Mouse (Mus musculus) heart, adult 2 months (tissue): ENCODE measurements at regions not wholly inside any gene's neighbourhood (a gene's known extent, or its start where the extent isn't known, plus 50 kb on each side); places are given as distances from the start of the nearest gene placed in this dataset.

Source experiments
- DNase-seq, 2 experiments: peaks; one replicate each; pipeline ENCODE4 v3.0.0; 2021
- H3K27ac ChIP-seq: fragments of 200-600 bp; 2 replicates; pipeline ENCODE4 v1.8.1; 2022
- H3K27me3 ChIP-seq: fragments of 200-500 bp; 2 replicates; pipeline ENCODE4 v1.6.1; 2012; ENCODE audit warnings: mild to moderate bottlenecking, low read length, inconsistent platforms, mixed read lengths; ENCODE audit not compliant: control insufficient read depth, insufficient read depth
- H3K36me3 ChIP-seq: fragments of 200-500 bp; 2 replicates; pipeline ENCODE4 v1.6.1; 2012; ENCODE audit warnings: low read length, inconsistent platforms; ENCODE audit not compliant: control insufficient read depth, insufficient read depth
- H3K4me1 ChIP-seq: fragments of 200-500 bp; 2 replicates; pipeline ENCODE4 v1.6.1; 2011; ENCODE audit warnings: low read length; ENCODE audit not compliant: control insufficient read depth, insufficient read depth
- H3K4me3 ChIP-seq: fragments of 200-600 bp; 2 replicates; pipeline ENCODE4 v1.8.1; 2022
- H3K79me2 ChIP-seq: fragments of 200-500 bp; replicated peaks from 2 replicates; pipeline ENCODE4 v1.6.1; 2012; ENCODE audit warnings: mild to moderate bottlenecking, inconsistent platforms, low read length, moderate library complexity, mixed read lengths; ENCODE audit not compliant: control insufficient read depth, insufficient read depth
- H3K9ac ChIP-seq: fragments of 200-500 bp; 2 replicates; pipeline ENCODE4 v1.6.1; 2012; ENCODE audit warnings: low read depth, mild to moderate bottlenecking, control low read depth, inconsistent platforms, low read length, mixed read lengths
- CTCF ChIP-seq: fragments of 200-600 bp; IDR thresholded peaks from 2 replicates; pipeline ENCODE4 v1.8.1; 2022; ENCODE audit warnings: antibody characterized with exemption, mild to moderate bottlenecking, moderate library complexity
- EP300 ChIP-seq: fragments of 200-500 bp; IDR thresholded peaks from 2 replicates; pipeline ENCODE4 v1.6.1; 2011; ENCODE audit warnings: low read depth, low read length, control low read depth; ENCODE audit not compliant: insufficient read depth
- POLR2A ChIP-seq: fragments of 200-500 bp; IDR thresholded peaks from 2 replicates; pipeline ENCODE4 v1.6.1; 2011; ENCODE audit warnings: mild to moderate bottlenecking, low read depth, low read length, control low read depth; ENCODE audit not compliant: insufficient read depth
- WGBS: fragments of 180-500 bp; shearing (Covaris S2); methylation state at CpG from one replicate; pipeline ENCODE4 v1.1.7; 2018; 5-methylcytosine and 5-hydroxymethylcytosine counted together
- intact Hi-C: fragments of 180-260 bp; cut with DNase I; formaldehyde crosslinking; loops from one replicate; pipeline ENCODE4 v1.15.1; 2025

DNA sequence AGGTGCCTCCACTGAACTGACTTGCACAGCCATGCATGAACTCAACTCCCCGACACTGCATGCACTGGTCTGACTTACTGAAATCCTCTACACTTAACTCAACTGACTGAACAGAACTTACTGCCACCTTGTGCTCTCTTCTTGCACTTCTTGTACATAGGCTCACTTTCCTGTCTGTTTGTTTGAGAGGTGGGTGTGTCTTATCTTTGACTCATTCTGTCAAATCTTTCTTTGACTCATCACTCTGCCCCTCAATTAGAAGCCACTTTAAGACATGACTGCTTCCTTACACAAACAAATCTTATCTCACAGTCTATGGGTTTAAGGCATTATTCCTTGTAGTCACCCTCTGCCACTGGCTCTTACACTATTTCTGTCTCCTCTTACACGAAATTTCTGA is 505.5 kb downstream of the Brinp3 start:
- Histone ChIP-seq H3K27ac (no peak overlapping the region), H3K9ac (no peak overlapping the region), H3K36me3 (no peaks in the 10 kb centered on the region), H3K4me3 (no peak overlapping the region), H3K27me3 (no peaks in the 10 kb centered on the region), H3K4me1 (no peaks in the 10 kb centered on the region), H3K79me2 (no peaks in the 10 kb centered on the region)
- WGBS, result 39% methylated on average over 2 of the region's 2 CpGs
- DNase-seq, result no peak
- no peak for TF ChIP-seq CTCF
- no peak for TF ChIP-seq POLR2A
- no peak for TF ChIP-seq EP300
- intact Hi-C loops, result no loop called here

DNA sequence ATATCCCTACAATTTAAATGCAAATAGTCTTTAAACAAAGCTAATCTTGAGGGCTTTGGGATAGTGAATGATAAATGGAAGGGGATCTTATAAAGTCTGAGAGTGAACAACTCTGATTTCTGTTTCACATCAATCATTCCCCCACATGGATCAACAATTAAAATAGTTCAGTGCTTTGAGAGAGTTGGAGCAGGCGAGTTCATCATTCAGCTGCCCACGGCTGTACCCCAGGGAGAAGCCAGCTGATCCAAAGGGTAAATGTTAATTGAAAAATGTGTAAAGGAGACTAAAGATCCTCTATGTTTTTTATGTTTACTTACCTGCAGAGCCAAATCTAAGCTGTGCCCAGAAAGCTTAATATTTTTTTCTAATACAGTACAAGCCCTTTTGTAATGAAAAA is 553.2 kb downstream of the Brinp3 start:
- no peak for DNase-seq
- WGBS, result 72% methylated on average over 2 of the region's 2 CpGs
- H3K9ac ChIP-seq, result no peak overlapping the region
- TF ChIP-seq POLR2A, result no peak
- no peak for TF ChIP-seq CTCF
- no peak for TF ChIP-seq EP300
- H3K36me3 ChIP-seq, result no peaks in the 10 kb centered on the region
- intact Hi-C loops, result no loop called here
- no peaks in the 10 kb centered on the region for H3K27me3 ChIP-seq
- H3K27ac ChIP-seq, result no peak overlapping the region
- H3K4me3 ChIP-seq, result no peak overlapping the region
- H3K79me2 ChIP-seq, result no peaks in the 10 kb centered on the region
- no peaks in the 10 kb centered on the region for H3K4me1 ChIP-seq

DNA sequence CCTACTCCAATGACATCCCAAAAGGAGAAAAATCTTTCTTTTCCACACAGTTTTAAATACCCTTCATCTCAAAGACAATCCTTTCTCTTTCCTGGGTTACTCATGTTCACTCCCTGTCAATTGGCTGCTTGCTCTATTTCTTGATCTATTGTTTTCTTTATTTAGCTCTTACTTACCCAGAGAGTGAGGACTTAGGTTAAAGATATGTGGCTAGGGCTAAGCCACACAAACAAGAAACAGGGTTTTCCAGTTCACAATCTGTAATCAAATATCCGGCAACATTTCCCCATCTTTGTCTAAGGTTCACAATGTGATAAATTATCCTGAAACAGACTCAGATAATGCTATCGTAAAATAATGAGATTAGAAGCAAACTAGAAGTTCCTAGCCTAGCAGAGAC is 563.9 kb downstream of the Brinp3 start:
- H3K4me1 ChIP-seq, result no peaks in the 10 kb centered on the region
- no peaks in the 10 kb centered on the region for H3K36me3 ChIP-seq
- no peak for TF ChIP-seq POLR2A
- no peak for TF ChIP-seq EP300
- no peak for TF ChIP-seq CTCF
- no peak overlapping the region for H3K4me3 ChIP-seq
- DNase-seq, result no peak
- WGBS, result 38% methylated on average over 2 of the region's 2 CpGs
- H3K27ac ChIP-seq, result no peak overlapping the region
- H3K27me3 ChIP-seq, result no peaks in the 10 kb centered on the region
- H3K9ac ChIP-seq, result no peak overlapping the region
- intact Hi-C loops, result no loop called here
- no peaks in the 10 kb centered on the region for H3K79me2 ChIP-seq

DNA sequence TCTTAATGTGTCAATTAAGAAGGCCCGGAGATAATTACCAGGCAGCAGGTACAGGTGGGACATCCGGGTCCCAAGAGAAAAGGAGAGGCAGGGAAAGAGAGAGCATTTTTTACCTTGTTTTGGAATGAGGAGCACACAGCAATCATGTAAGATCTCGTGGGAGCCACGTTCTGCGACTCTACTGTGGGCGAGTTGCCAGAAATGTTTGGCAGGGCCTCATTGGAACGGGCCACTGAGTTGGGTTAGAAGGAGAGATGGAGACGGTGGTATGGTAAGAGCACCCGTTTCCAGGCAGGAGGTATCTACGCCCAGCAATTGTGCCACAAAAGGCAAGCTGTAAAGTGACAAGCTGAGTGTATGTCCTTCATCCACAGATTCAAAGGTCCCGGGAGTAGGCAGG is 579.6 kb downstream of the Brinp3 start:
- intact Hi-C loops, result no loop called here
- Histone ChIP-seq H3K9ac (no peak overlapping the region), H3K27ac (no peak overlapping the region), H3K79me2 (no peaks in the 10 kb centered on the region), H3K4me3 (no peak overlapping the region), H3K27me3 (no peaks in the 10 kb centered on the region), H3K36me3 (no peaks in the 10 kb centered on the region), H3K4me1 (no peaks in the 10 kb centered on the region)
- WGBS, result 72% methylated on average over 11 of the region's 11 CpGs
- TF ChIP-seq CTCF (no peak), EP300 (no peak), POLR2A (no peak)
- DNase-seq, result no peak

DNA sequence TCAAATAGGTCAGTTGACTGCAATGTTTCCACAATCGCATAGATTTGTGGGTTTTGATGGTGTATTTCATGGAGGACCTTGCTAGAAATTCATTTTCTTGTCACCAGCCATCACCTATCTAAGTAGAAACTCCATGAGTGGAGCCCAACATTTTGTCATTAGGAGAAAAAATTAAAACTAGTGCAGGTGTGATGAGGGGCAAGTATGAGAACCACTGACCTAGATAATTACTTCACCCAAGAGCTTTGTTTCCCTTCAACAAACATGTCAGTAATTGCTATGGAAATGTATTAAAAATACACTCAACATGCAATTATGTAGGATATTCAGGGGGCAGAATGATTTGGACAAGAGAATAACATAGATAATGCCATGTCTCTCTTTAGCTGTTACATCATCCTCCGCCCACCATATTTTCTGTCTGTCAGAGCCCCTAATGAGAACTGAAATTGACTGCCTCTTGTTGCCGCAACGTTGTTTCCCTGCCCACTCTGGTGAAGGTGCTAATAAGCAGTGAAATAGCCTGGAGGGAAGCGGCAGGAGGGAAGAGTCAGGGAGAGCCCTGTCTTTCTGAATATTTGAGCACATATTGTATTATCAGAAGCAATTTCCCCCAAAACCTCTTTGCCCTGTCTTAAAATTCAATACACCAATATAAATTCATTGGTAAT is 589.7 kb downstream of the Brinp3 start:
- no peaks in the 10 kb centered on the region for H3K36me3 ChIP-seq

DNA sequence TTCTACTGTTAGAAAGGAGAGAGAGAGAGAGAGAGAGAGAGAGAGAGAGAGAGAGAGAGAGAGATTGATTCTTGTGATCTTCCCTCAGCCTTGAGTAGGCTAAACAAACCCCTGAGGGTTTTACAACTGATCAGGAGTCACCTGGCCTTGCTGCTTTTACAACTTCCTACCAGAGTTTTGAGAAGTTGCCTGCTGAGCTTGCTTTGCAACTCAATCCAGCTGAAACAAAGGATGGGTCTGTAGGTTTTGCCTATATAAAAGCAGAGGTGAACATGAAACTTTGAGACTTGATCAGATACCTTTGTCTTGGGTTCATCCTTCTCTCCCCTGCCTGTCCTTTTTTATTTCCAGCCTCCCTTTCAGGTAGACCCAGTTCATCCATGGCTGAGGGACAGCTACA is 631.0 kb downstream of the Brinp3 start:
- no peaks in the 10 kb centered on the region for H3K79me2 ChIP-seq

More for the DNA sequence above, 589.7 kb downstream of the Brinp3 start:
- WGBS, result 36% methylated on average over 5 of the region's 5 CpGs
- no peaks in the 10 kb centered on the region for H3K79me2 ChIP-seq
- no peak for DNase-seq
- intact Hi-C loops, result no loop called here
- H3K4me3 ChIP-seq, result no peak overlapping the region
- H3K27ac ChIP-seq, result no peak overlapping the region
- no peak overlapping the region for H3K9ac ChIP-seq
- no peaks in the 10 kb centered on the region for H3K4me1 ChIP-seq
- TF ChIP-seq EP300 (no peak), POLR2A (no peak), CTCF (no peak)
- H3K27me3 ChIP-seq, result no peaks in the 10 kb centered on the region

More for the DNA sequence above, 631.0 kb downstream of the Brinp3 start:
- Histone ChIP-seq H3K27ac (no peak overlapping the region), H3K4me3 (no peak overlapping the region), H3K27me3 (no peaks in the 10 kb centered on the region), H3K36me3 (no peaks in the 10 kb centered on the region), H3K4me1 (no peaks in the 10 kb centered on the region), H3K9ac (no peak overlapping the region)
- intact Hi-C loops, result no loop called here
- no peak for TF ChIP-seq CTCF
- TF ChIP-seq EP300, result no peak
- no peak for TF ChIP-seq POLR2A
- DNase-seq, result no peak
